Mouse (Mus musculus): ENCODE results near the gene Plcb1. TPM values are rescaled to one million over a fixed set of nuclear protein-coding genes. Genes with fewer than 3 reads are reported as not detected.

The Plcb1 gene
- polyA plus RNA-seq, 1 experiment = 0.46 TPM

- Histone ChIP-seq H3K27me3 (replicated peaks) (no peaks in the 10 kb centered on the region), H3K4me1 (peaks cover 30% of the 10 kb centered on the region), H3K4me3 (replicated peaks) (no peak overlapping the region), H3K36me3 (replicated peaks; ENCODE audit: low read length) (no peaks in the 10 kb centered on the region), H3K9me3 (no peaks in the 10 kb centered on the region)
- TF ChIP-seq FLI1 (IDR thresholded peaks at IDR 0.05; ENCODE audit: low read length) (no peak), GATA1 (IDR thresholded peaks at IDR 0.05; ENCODE audit: borderline replicate concordance, low read length) (no peak)
Observed at GRCm38 (mm10) chr2:134897083-134897482, 111.2 kb downstream of the Plcb1 start.

- peaks cover 21% of the 10 kb centered on the region for H3K4me1 ChIP-seq
- no peak overlapping the region for H3K4me3 ChIP-seq (replicated peaks)
- no peak for TF ChIP-seq FLI1 (IDR thresholded peaks at IDR 0.05; ENCODE audit: low read length)
- no peak for TF ChIP-seq GATA1 (IDR thresholded peaks at IDR 0.05; ENCODE audit: borderline replicate concordance, low read length)
- H3K9me3 ChIP-seq = no peaks in the 10 kb centered on the region
- H3K27me3 ChIP-seq (replicated peaks) = no peaks in the 10 kb centered on the region
- no peaks in the 10 kb centered on the region for H3K36me3 ChIP-seq (replicated peaks; ENCODE audit: low read length)
Observed at GRCm38 (mm10) chr2:134901521-134901920, 115.7 kb downstream of the Plcb1 start.

GRCm38 (mm10) chr2:134910882-134911281 lies 125.0 kb downstream of the Plcb1 start:
- peaks cover 48% of the 10 kb centered on the region for H3K4me1 ChIP-seq
- no peak for TF ChIP-seq FLI1 (IDR thresholded peaks at IDR 0.05; ENCODE audit: low read length)
- no peak for TF ChIP-seq GATA1 (IDR thresholded peaks at IDR 0.05; ENCODE audit: borderline replicate concordance, low read length)
- H3K27me3 ChIP-seq (replicated peaks) = no peaks in the 10 kb centered on the region
- H3K4me3 ChIP-seq (replicated peaks) = no peak overlapping the region
- no peaks in the 10 kb centered on the region for H3K9me3 ChIP-seq
- no peaks in the 10 kb centered on the region for H3K36me3 ChIP-seq (replicated peaks; ENCODE audit: low read length)

DNA sequence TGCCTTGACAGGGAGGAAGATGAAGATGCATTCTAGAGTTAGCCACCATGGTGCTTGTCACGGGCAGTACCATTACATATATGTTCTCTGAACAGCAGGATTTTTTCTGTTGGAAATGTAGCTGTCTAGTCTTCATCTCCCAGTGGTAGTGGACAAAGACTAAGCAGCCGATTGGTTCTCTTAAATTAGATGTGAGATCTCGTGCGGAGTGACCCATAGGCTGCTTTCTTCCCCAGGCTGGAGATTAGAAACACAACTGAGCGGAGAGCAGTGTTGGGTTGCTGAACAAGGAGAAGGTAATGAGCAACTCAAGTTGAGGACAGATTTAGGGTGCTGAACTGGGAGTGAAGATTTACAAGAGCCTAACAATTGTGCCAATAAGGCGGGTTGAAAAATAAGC lies 125.5 kb downstream of the Plcb1 start:
- TF ChIP-seq GATA1 (IDR thresholded peaks at IDR 0.05; ENCODE audit: borderline replicate concordance, low read length) (no peak), FLI1 (IDR thresholded peaks at IDR 0.05; ENCODE audit: low read length) (no peak)
- Histone ChIP-seq H3K27me3 (replicated peaks) (no peaks in the 10 kb centered on the region), H3K36me3 (replicated peaks; ENCODE audit: low read length) (no peaks in the 10 kb centered on the region), H3K4me3 (replicated peaks) (no peak overlapping the region), H3K4me1 (peaks cover 51% of the 10 kb centered on the region), H3K9me3 (no peaks in the 10 kb centered on the region)

- peaks cover 54% of the 10 kb centered on the region for H3K4me1 ChIP-seq
- no peaks in the 10 kb centered on the region for H3K36me3 ChIP-seq (replicated peaks; ENCODE audit: low read length)
- H3K4me3 ChIP-seq (replicated peaks) = no peak overlapping the region
- no peaks in the 10 kb centered on the region for H3K9me3 ChIP-seq
- H3K27me3 ChIP-seq (replicated peaks) = no peaks in the 10 kb centered on the region
- TF ChIP-seq FLI1 (IDR thresholded peaks at IDR 0.05; ENCODE audit: low read length) (no peak), GATA1 (IDR thresholded peaks at IDR 0.05; ENCODE audit: borderline replicate concordance, low read length) (no peak)
Observed at GRCm38 (mm10) chr2:134912616-134913015, 126.7 kb downstream of the Plcb1 start.

DNA sequence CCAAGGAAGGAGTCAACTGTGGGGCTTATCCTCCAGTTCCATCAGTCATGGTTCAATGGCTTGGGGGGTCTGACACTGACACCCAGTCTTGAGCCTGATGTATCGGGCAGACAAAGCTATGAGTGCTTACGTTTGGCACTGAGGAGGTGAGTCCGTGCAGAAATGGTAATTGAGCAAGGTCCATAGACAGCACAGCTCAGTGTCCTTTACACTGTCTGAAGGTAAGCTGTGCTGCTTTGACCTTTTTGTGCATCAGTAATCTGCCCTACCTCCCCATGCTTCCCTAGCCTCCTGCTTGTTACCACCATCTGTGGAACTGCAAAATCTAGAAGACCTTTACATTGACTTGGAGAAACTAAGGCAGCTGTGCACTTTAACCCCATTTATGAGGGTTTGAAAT lies 127.7 kb downstream of the Plcb1 start:
- H3K9me3 ChIP-seq = no peaks in the 10 kb centered on the region

GRCm38 (mm10) chr2:134914091-134914550 lies 128.3 kb downstream of the Plcb1 start:
- no peak overlapping the region for H3K4me3 ChIP-seq (replicated peaks)
- H3K9me3 ChIP-seq = no peaks in the 10 kb centered on the region
- no peaks in the 10 kb centered on the region for H3K36me3 ChIP-seq (replicated peaks; ENCODE audit: low read length)
- H3K27me3 ChIP-seq (replicated peaks) = no peaks in the 10 kb centered on the region
- TF ChIP-seq GATA1 (IDR thresholded peaks at IDR 0.05; ENCODE audit: borderline replicate concordance, low read length) = no peak
- no peak for TF ChIP-seq FLI1 (IDR thresholded peaks at IDR 0.05; ENCODE audit: low read length)
- peaks cover 54% of the 10 kb centered on the region for H3K4me1 ChIP-seq

More for the DNA sequence above, 127.7 kb downstream of the Plcb1 start:
- H3K4me3 ChIP-seq (replicated peaks) = no peak overlapping the region
- no peaks in the 10 kb centered on the region for H3K36me3 ChIP-seq (replicated peaks; ENCODE audit: low read length)
- no peaks in the 10 kb centered on the region for H3K27me3 ChIP-seq (replicated peaks)
- peaks cover 54% of the 10 kb centered on the region for H3K4me1 ChIP-seq
- TF ChIP-seq FLI1 (IDR thresholded peaks at IDR 0.05; ENCODE audit: low read length) (no peak), GATA1 (IDR thresholded peaks at IDR 0.05; ENCODE audit: borderline replicate concordance, low read length) (no peak)

DNA sequence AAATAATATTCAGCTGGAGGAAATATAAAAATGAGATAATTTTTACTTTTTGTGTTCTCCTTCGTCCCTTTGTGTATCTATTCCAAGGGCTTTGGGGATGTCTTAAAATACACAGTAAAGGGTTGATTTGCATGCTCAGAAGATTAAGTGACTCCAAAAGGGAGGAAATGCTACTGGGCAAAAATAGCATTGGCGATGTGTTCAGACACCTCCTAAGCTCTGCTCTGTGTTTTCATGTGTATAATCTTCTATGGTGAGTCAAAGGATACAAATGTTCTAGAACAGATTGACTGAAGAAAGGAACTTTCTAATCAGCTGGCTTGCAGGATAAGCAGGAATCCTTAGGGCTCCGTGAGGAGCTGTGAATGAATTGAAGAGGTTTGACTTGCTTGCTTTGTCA lies 129.2 kb downstream of the Plcb1 start:
- H3K27me3 ChIP-seq (replicated peaks) = no peaks in the 10 kb centered on the region
- H3K9me3 ChIP-seq = no peaks in the 10 kb centered on the region
- H3K4me1 ChIP-seq = peaks cover 54% of the 10 kb centered on the region
- H3K4me3 ChIP-seq (replicated peaks) = no peak overlapping the region
- TF ChIP-seq FLI1 (IDR thresholded peaks at IDR 0.05; ENCODE audit: low read length) (no peak), GATA1 (IDR thresholded peaks at IDR 0.05; ENCODE audit: borderline replicate concordance, low read length) (no peak)
- H3K36me3 ChIP-seq (replicated peaks; ENCODE audit: low read length) = no peaks in the 10 kb centered on the region

GRCm38 (mm10) chr2:134920611-134921280 lies 134.9 kb downstream of the Plcb1 start:
- H3K36me3 ChIP-seq (replicated peaks; ENCODE audit: low read length) = no peaks in the 10 kb centered on the region
- TF ChIP-seq FLI1 (IDR thresholded peaks at IDR 0.05; ENCODE audit: low read length) (no peak), GATA1 (IDR thresholded peaks at IDR 0.05; ENCODE audit: borderline replicate concordance, low read length) (no peak)
- peaks cover 12% of the 10 kb centered on the region for H3K4me1 ChIP-seq
- no peaks in the 10 kb centered on the region for H3K27me3 ChIP-seq (replicated peaks)
- H3K9me3 ChIP-seq = no peaks in the 10 kb centered on the region
- no peak overlapping the region for H3K4me3 ChIP-seq (replicated peaks)

- Histone ChIP-seq H3K9me3 (no peaks in the 10 kb centered on the region), H3K27me3 (replicated peaks) (no peaks in the 10 kb centered on the region), H3K4me3 (replicated peaks) (no peak overlapping the region), H3K36me3 (replicated peaks; ENCODE audit: low read length) (no peaks in the 10 kb centered on the region), H3K4me1 (peaks cover 6% of the 10 kb centered on the region; the same call in 1 of the 2 replicates)
- TF ChIP-seq GATA1 (IDR thresholded peaks at IDR 0.05; ENCODE audit: borderline replicate concordance, low read length) (no peak), FLI1 (IDR thresholded peaks at IDR 0.05; ENCODE audit: low read length) (no peak)
Observed at GRCm38 (mm10) chr2:134922636-134923375, 136.9 kb downstream of the Plcb1 start.

All from megakaryocyte, embryonic 14.5 days (primary cell).